Mouse (Mus musculus) megakaryocyte progenitor cell, adult 5-6 weeks (primary cell): ENCODE measurements at regions not wholly inside any gene's neighbourhood (a gene's known extent, or its start where the extent isn't known, plus 50 kb on each side); places are given as distances from the start of the nearest gene placed in this dataset.
A peak's percentile ranks its signal among the peaks of the same experiment; 100 is the strongest.

Source experiments
- ATAC-seq: replicated peaks from 2 replicates; pipeline ENCODE4 v1.8.0; 2016; ENCODE audit warnings: mild to moderate bottlenecking, moderate TSS enrichment, inconsistent platforms; ENCODE audit not compliant: poor library complexity

GRCm38 (mm10) chr3:56302346-56303185, 119.1 kb upstream of the Nbea start:
- ATAC-seq: no peak

DNA sequence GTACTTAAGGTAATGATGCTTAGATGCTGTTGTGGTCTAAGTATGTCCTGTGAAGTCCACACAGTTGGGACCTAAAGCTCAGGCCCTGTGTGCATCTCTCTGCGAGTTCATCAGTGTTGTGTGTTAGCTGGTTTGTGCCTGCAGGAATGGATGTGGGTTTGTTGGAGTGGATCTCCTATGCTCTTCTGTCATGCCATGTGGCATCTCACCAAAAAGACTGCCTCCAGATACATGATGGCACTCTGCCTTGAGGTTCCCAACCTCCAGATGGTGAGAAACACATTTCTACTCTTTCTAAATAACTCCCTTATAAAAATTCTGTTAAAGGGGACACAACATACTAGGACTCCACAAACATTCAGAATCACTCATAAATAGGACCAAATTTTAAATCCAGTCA, 117.3 kb upstream of the Nbea start:
- ATAC-seq: no peak

DNA sequence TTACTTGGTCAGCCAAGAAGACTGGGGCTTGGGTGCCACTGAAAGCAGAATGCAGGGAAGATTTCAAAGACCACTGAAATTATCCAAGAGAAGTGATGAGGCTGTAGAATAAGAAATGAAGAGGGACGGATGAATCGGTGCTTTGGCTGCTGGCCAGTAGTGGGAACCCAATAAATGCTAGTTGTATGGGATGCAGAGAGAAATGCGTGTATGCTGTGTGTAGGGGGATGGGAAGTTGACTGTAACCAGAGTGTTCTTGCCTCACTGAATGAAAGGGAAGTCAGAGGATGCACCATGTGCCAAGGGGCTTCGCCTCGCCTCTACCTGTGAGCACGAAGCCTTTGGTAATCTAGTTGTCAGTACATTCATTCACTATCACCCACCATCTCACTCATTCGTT, 112.1 kb upstream of the Nbea start:
- no peak for ATAC-seq

DNA sequence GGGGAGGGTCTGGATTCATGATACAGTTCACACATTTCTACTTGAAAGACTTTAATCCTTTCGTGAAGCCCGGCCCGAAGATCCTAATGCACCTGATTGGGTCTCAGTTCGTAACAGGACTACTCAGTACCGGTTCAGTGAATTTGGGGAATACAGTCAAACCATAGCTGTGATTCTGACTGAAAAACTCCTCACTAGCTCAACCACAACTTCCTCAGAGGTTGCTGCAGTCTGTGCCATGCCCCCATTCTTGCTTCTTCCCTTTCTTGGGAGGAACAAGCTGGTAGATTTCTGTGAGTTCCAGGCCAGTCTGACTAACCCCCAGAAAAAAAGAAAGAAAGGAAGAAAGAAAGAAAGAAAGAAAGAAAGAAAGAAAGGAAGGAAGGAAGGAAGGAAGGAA, 98.0 kb upstream of the Nbea start:
- peak; percentile 80 for ATAC-seq

- peak; percentile 98 for ATAC-seq
Observed at GRCm38 (mm10) chr3:56280330-56280957, 96.9 kb upstream of the Nbea start.

GRCm38 (mm10) chr3:56272587-56272986, 89.1 kb upstream of the Nbea start:
- no peak for ATAC-seq

GRCm38 (mm10) chr3:56270241-56270830, 86.8 kb upstream of the Nbea start:
- no peak for ATAC-seq

GRCm38 (mm10) chr3:56261800-56262561, 78.5 kb upstream of the Nbea start:
- ATAC-seq: no peak

DNA sequence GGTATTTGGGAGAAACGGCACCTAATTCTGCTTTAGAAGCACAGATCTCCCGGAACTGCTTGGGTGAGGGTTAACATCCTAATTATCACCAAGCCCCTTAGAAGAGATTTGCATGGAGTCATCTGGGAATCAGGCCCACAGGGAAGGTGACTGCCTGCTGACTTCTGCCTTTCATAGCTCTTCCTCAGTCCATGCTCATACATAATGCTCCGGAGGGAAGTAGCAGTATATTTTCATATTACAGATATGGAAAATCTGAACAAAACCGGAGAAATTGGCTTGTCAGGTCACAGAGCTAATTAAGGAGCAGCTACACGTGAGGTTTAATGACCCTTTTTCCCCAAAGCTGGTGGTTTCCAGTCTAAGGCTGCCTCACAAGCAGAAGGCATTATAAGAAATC, 72.8 kb upstream of the Nbea start:
- ATAC-seq: no peak

GRCm38 (mm10) chr3:56244370-56244769, 60.9 kb upstream of the Nbea start:
- ATAC-seq: no peak

GRCm38 (mm10) chr3:56238228-56238627, 54.7 kb upstream of the Nbea start:
- ATAC-seq: no peak

DNA sequence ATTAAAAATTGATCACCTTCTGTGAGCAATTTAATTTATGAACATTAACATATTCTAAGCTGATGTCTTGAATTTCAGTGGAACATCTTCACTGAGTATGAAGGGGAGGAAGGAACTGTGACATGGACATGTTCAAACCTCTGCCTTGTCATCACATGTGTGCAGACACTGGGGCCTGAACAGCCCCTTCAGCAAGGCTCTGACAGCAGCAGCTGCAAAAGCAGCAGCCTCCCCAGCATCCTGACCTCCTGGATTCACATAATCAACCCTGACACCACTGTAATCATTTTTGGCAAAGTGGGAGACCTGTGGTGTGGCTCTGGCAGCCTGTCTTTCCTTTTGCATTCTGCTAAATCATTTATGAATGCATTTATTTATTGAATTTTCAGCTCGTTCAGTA, 52.7 kb upstream of the Nbea start:
- ATAC-seq: no peak
